In the genomic region with DNA sequence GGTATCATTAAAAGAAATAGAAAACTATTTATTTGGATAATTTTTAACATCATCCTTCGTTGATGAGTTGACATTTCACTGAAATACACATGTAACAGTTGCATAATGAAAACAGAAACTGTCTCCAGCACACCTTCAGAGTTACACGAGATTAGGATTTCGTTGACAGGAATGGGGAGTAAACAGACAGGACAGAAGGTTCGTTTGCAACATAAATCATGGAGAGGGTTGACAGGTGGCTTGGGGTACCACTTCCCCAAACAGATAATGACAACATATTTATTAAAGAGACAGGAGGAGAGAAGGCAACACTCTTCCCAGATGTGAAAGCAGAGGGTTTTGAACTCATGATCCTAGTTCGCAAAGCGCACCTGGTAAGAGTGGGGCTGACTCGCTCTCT, we compare ENCODE assay signal across 23 mouse cellular contexts. TPM values are rescaled to one million over a fixed set of nuclear protein-coding genes. Genes with fewer than 3 reads are reported as not detected.
DNase-seq lines count a peak whose midpoint lies in the region; ATAC-seq and TF ChIP-seq lines count a peak whose summit lies in the region.
"Had no signal": no experiment of that assay in that cellular context is flagged by ENCODE, and none has a peak within 500 bp of the region (broad histone marks: within the 10 kb centered on the region; RNA-seq: fewer than 3 reads in every experiment).

No protein-coding gene starts in this region.

- intact Hi-C loops in left cerebral cortex, postnatal 10 days (cut with DNase I): no loop called here

- no peak for TF ChIP-seq CTCF in MEL (IDR thresholded peaks at IDR 0.05 in 2 of 3, conservative IDR thresholded peaks at IDR 0.05 in 1 of 3; ENCODE audit: control insufficient read depth in 1 of 3, insufficient read depth in 1 of 3, low read depth in 2 of 3, low read length in 3 of 3, poor library complexity in 1 of 3, severe bottlenecking in 1 of 3)

- H3K36me3 ChIP-seq in lung, embryonic 15.5 days: no peaks in the 10 kb centered on the region
- H3K36me3 ChIP-seq in MEL (ENCODE audit: control insufficient read depth in 1 of 2, insufficient read depth in 2 of 2, low read length in 2 of 2): no peaks in the 10 kb centered on the region
- 0 out of 2 replicates have a peak, but pooled peaks cover 4% of the 10 kb centered on the region for H3K36me3 ChIP-seq in midbrain, embryonic 13.5 days
- H3K36me3 ChIP-seq: embryonic facial prominence, embryonic 13.5 days; G1E; heart, embryonic 15.5 days had no signal

- H3K9ac ChIP-seq in lung, embryonic 15.5 days: no peak overlapping the region
- H3K9ac ChIP-seq in MEL (ENCODE audit: control insufficient read depth, low read depth, low read length, poor library complexity, severe bottlenecking): no peak overlapping the region
- no peak overlapping the region for H3K9ac ChIP-seq in midbrain, embryonic 13.5 days (replicated peaks)
- H3K9ac ChIP-seq: embryonic facial prominence, embryonic 13.5 days; forebrain, embryonic 13.5 days; heart, embryonic 15.5 days; hindbrain, embryonic 13.5 days had no signal

- no peak for TF ChIP-seq POLR2A in MEL (IDR thresholded peaks at IDR 0.05; ENCODE audit: control insufficient read depth in 1 of 2, insufficient read depth in 1 of 2, low read depth in 1 of 2, low read length in 2 of 2, poor library complexity in 1 of 2)

- DNase-seq in lung, postnatal 36 days: no peak
- DNase-seq in MEL (ENCODE audit: low read depth, low spot score): peak; percentile 2
- DNase-seq in left cerebral cortex, postnatal 10 days (ENCODE audit: extremely low spot score in 1 of 2, low spot score in 2 of 2): no peak
- DNase-seq: adrenal gland, postnatal 10 days; B cell, adult 2 months; cerebellum, adult 11-12 months; cerebellum, adult 9-10 months; cerebellum, postnatal 25 days; gastrocnemius, adult 2 months; gastrocnemius, postnatal 25 days; heart, adult 11 months; heart, postnatal 14 days had no signal

- no peaks in the 10 kb centered on the region for H3K27me3 ChIP-seq in lung, embryonic 15.5 days
- H3K27me3 ChIP-seq in MEL (ENCODE audit: control insufficient read depth in 1 of 2, insufficient read depth in 2 of 2, low read length in 2 of 2): no peaks in the 10 kb centered on the region; a peak in 1 of 4 replicates
- no peaks in the 10 kb centered on the region for H3K27me3 ChIP-seq in midbrain, embryonic 13.5 days
- H3K27me3 ChIP-seq: embryonic facial prominence, embryonic 13.5 days; forebrain, embryonic 13.5 days; heart, embryonic 15.5 days; hindbrain, embryonic 13.5 days had no signal

- H3K27ac ChIP-seq in lung, embryonic 15.5 days: peak overlapping the region; percentile 66; the same call in 1 of the 2 replicates
- H3K27ac ChIP-seq in MEL (ENCODE audit: control insufficient read depth, low read depth, low read length): no peak overlapping the region
- H3K27ac ChIP-seq in midbrain, embryonic 13.5 days: no peak overlapping the region
- H3K27ac ChIP-seq: embryonic facial prominence, embryonic 13.5 days; forebrain, embryonic 13.5 days; gastrocnemius, adult 2 months; heart, embryonic 15.5 days; hindbrain, embryonic 13.5 days; hindbrain, postnatal 0 days had no signal

- H3K4me1 ChIP-seq in lung, embryonic 15.5 days: peaks cover 28% of the 10 kb centered on the region
- no peaks in the 10 kb centered on the region for H3K4me1 ChIP-seq in MEL (ENCODE audit: control insufficient read depth in 1 of 2, insufficient read depth in 2 of 2, low read length in 2 of 2)
- peaks cover 7% of the 10 kb centered on the region for H3K4me1 ChIP-seq in midbrain, embryonic 13.5 days (replicated peaks)

- H3K79me2 ChIP-seq in MEL (ENCODE audit: control insufficient read depth, insufficient read depth, low read length, poor library complexity): no peaks in the 10 kb centered on the region

- no peak overlapping the region for H3K4me3 ChIP-seq in lung, embryonic 15.5 days
- no peak overlapping the region for H3K4me3 ChIP-seq in MEL (ENCODE audit: control insufficient read depth in 1 of 2, insufficient read depth in 1 of 2, low read depth in 2 of 2, low read length in 2 of 2)
- H3K4me3 ChIP-seq in midbrain, embryonic 13.5 days (replicated peaks): no peak overlapping the region
- H3K4me3 ChIP-seq: embryonic facial prominence, embryonic 13.5 days; forebrain, embryonic 13.5 days; gastrocnemius, adult 2 months; heart, embryonic 15.5 days; hindbrain, embryonic 13.5 days had no signal

- no peak overlapping the region for H3K4me2 ChIP-seq in lung, embryonic 15.5 days
- H3K4me2 ChIP-seq in midbrain, embryonic 13.5 days (replicated peaks): no peak overlapping the region
- H3K4me2 ChIP-seq: embryonic facial prominence, embryonic 13.5 days; forebrain, embryonic 13.5 days; heart, embryonic 11.5 days; heart, embryonic 15.5 days; hindbrain, embryonic 13.5 days had no signal

- no peaks in the 10 kb centered on the region for H3K9me3 ChIP-seq in lung, embryonic 15.5 days
- no peaks in the 10 kb centered on the region for H3K9me3 ChIP-seq in MEL (replicated peaks; ENCODE audit: insufficient read depth, low read length)
- no peaks in the 10 kb centered on the region for H3K9me3 ChIP-seq in midbrain, embryonic 13.5 days
- H3K9me3 ChIP-seq: embryonic facial prominence, embryonic 13.5 days; forebrain, embryonic 13.5 days; G1E; heart, embryonic 15.5 days; hindbrain, embryonic 13.5 days had no signal

- no peak for ATAC-seq in lung, embryonic 15.5 days (ENCODE audit: borderline replicate concordance, extremely low read depth, low FRiP score, low TSS enrichment)
- peak; percentile 65 for ATAC-seq in common myeloid progenitor, adult 5-6 weeks (replicated peaks; ENCODE audit: low read depth, poor library complexity, severe bottlenecking)
- ATAC-seq in midbrain, embryonic 13.5 days: no peak
- ATAC-seq: CD4-positive, CD25-positive, alpha-beta regulatory T cell, adult 4 months; forebrain, embryonic 13.5 days; hindbrain, postnatal 0 days had no signal

- 54% methylated on average over 7 of the region's 7 CpGs for WGBS in lung, embryonic 15.5 days
- 85% methylated on average over 7 of the region's 7 CpGs for WGBS in midbrain, embryonic 13.5 days

- no peak for TF ChIP-seq RAD21 in MEL (IDR thresholded peaks at IDR 0.05; ENCODE audit: low read depth, low read length)

- TF ChIP-seq EP300 in MEL (IDR thresholded peaks at IDR 0.05; ENCODE audit: low read depth in 1 of 2, low read length in 2 of 2): no peak

TF ChIP-seq in MEL, 35 proteins besides CTCF, POLR2A, EP300 and RAD21:
- TF ChIP-seq MAX (IDR thresholded peaks at IDR 0.05; ENCODE audit: low read length) (no peak), CHD1 (IDR thresholded peaks at IDR 0.05; ENCODE audit: low read depth, low read length) (no peak), MYB (IDR thresholded peaks at IDR 0.05; ENCODE audit: low read depth, low read length) (no peak), USF1 (IDR thresholded peaks at IDR 0.05; ENCODE audit: low read depth, low read length) (no peak), TAL1 (IDR thresholded peaks at IDR 0.05; ENCODE audit: low read length) (no peak), GABPA (IDR thresholded peaks at IDR 0.05; ENCODE audit: low read depth, low read length) (no peak)

RNA-seq across cellular contexts. Expression of a gene that starts 46.1 kb away (rescaled TPM):
- 1.0 and 1.6 TPM in 2 replicates for polyA plus RNA-seq in lung, embryonic 15.5 days (2015; fragmentation: Nextera tagmentation; extraction: Ambion mirVana)
- not detected in 2 replicates for total RNA-seq in MEL (2012; rRNA removed)
- not detected for polyA plus RNA-seq in MEL (2012; ENCODE audit: insufficient read depth in 1 of 2, insufficient read length in 2 of 2, low read depth in 1 of 2, low replicate concordance in 2 of 2, missing spikeins in 1 of 2)
- 37.0 and 38.1 TPM in 2 replicates for total RNA-seq in common myeloid progenitor, adult 5-6 weeks (2017)
- polyA plus RNA-seq in midbrain, embryonic 13.5 days (2015; fragmentation: Nextera tagmentation; extraction: Ambion mirVana): 0.26 and 0.28 TPM in 2 replicates
- under 1 TPM; 0.28 to 0.39 TPM for total RNA-seq in left cerebral cortex, postnatal 10 days (2021)
- polyA plus RNA-seq: G1E had no signal

RNA-seq across cellular contexts. Expression of a gene that starts 46.2 kb away (rescaled TPM):
- polyA plus RNA-seq in lung, embryonic 15.5 days (2015; fragmentation: Nextera tagmentation; extraction: Ambion mirVana): 1.1 and 1.7 TPM in 2 replicates
- 0.08 and 0.10 TPM in 2 replicates for total RNA-seq in MEL (2012; rRNA removed)
- under 1 TPM in 1 of 2 experiments, not detected in 1; 0.13 TPM for polyA plus RNA-seq in MEL (2012; ENCODE audit: insufficient read depth in 1 of 2, insufficient read length in 2 of 2, low read depth in 1 of 2, low replicate concordance in 2 of 2, missing spikeins in 1 of 2)
- total RNA-seq in common myeloid progenitor, adult 5-6 weeks (2017): 2.9 and 3.9 TPM in 2 replicates
- 0.80 and 1.1 TPM in 2 replicates for polyA plus RNA-seq in midbrain, embryonic 13.5 days (2015; fragmentation: Nextera tagmentation; extraction: Ambion mirVana)
- under 1 TPM; 0.41 to 0.73 TPM for total RNA-seq in left cerebral cortex, postnatal 10 days (2021)
- total RNA-seq: gastrocnemius, adult 2 months had no signal
- polyA plus RNA-seq: G1E had no signal

Comparison
In these comparisons a context has a peak if more than half of its experiments do, and no peak if none do; other contexts are left out.
1. RNA of a gene that starts 46.1 kb away (total RNA-seq): 37.0 to 38.1 TPM in common myeloid progenitor, adult 5-6 weeks; 0.28 to 0.39 TPM in left cerebral cortex, postnatal 10 days and not detected in MEL; every median in the first group is over 10 times any median in the second.